Mouse (Mus musculus): ENCODE results near the gene Klhl32. TPM values are rescaled to one million over a fixed set of nuclear protein-coding genes. Genes with fewer than 3 reads are reported as not detected.

Gene Klhl32
- polyA plus RNA-seq, 1 experiment from 2014 or later: 10.5 TPM

- no peak overlapping the region for H3K4me3 ChIP-seq (ENCODE audit: low read depth, low read length)
- no peak overlapping the region for H3K27ac ChIP-seq (ENCODE audit: low read depth, low read length)
- DNase-seq (ENCODE audit: low spot score) (no peak), ATAC-seq (ENCODE audit: insufficient read depth, low FRiP score, low TSS enrichment) (no peak)
- H3K4me1 ChIP-seq (ENCODE audit: control insufficient read depth, insufficient read depth, low read length): no peaks in the 10 kb centered on the region
- H3K36me3 ChIP-seq (ENCODE audit: control insufficient read depth, insufficient read depth, low read length): no peaks in the 10 kb centered on the region; the same call in 1 of the 2 replicates
- no peaks in the 10 kb centered on the region for H3K27me3 ChIP-seq (ENCODE audit: control insufficient read depth, insufficient read depth, low read length)
- WGBS: 95% methylated on average over 2 of the region's 2 CpGs
- no peaks in the 10 kb centered on the region for H3K9me3 ChIP-seq (ENCODE audit: control insufficient read depth, low read length)
- no peak overlapping the region for H3K9ac ChIP-seq (ENCODE audit: low read length)
- no peak overlapping the region for H3K4me2 ChIP-seq (ENCODE audit: low read depth)
Measured at GRCm38 (mm10) chr4:24609564-24609963, 241.4 kb downstream of the Klhl32 start.

- no peak for DNase-seq (ENCODE audit: low spot score)
- Histone ChIP-seq H3K9ac (ENCODE audit: low read length) (no peak overlapping the region), H3K4me2 (ENCODE audit: low read depth) (no peak overlapping the region), H3K4me3 (ENCODE audit: low read depth, low read length) (no peak overlapping the region), H3K4me1 (ENCODE audit: control insufficient read depth, insufficient read depth, low read length) (no peaks in the 10 kb centered on the region), H3K36me3 (ENCODE audit: control insufficient read depth, insufficient read depth, low read length) (no peaks in the 10 kb centered on the region; the same call in 1 of the 2 replicates), H3K27ac (ENCODE audit: low read depth, low read length) (no peak overlapping the region), H3K27me3 (ENCODE audit: control insufficient read depth, insufficient read depth, low read length) (no peaks in the 10 kb centered on the region), H3K9me3 (ENCODE audit: control insufficient read depth, low read length) (no peaks in the 10 kb centered on the region)
- 84% methylated on average over 3 of the region's 3 CpGs for WGBS
- no peak for ATAC-seq (ENCODE audit: insufficient read depth, low FRiP score, low TSS enrichment)
Measured at GRCm38 (mm10) chr4:24609085-24609484, 241.8 kb downstream of the Klhl32 start.

- WGBS: 96% methylated on average over 6 of the region's 6 CpGs
- DNase-seq (ENCODE audit: low spot score): no peak
- no peaks in the 10 kb centered on the region for H3K4me1 ChIP-seq (ENCODE audit: control insufficient read depth, insufficient read depth, low read length)
- no peak overlapping the region for H3K4me2 ChIP-seq (ENCODE audit: low read depth)
- H3K36me3 ChIP-seq (ENCODE audit: control insufficient read depth, insufficient read depth, low read length): peaks cover 2% of the 10 kb centered on the region
- ATAC-seq (ENCODE audit: insufficient read depth, low FRiP score, low TSS enrichment): no peak
- H3K27ac ChIP-seq (ENCODE audit: low read depth, low read length): no peak overlapping the region
- H3K9ac ChIP-seq (ENCODE audit: low read length): no peak overlapping the region
- no peaks in the 10 kb centered on the region for H3K9me3 ChIP-seq (ENCODE audit: control insufficient read depth, low read length)
- H3K4me3 ChIP-seq (ENCODE audit: low read depth, low read length): no peak overlapping the region
- H3K27me3 ChIP-seq (ENCODE audit: control insufficient read depth, insufficient read depth, low read length): no peaks in the 10 kb centered on the region
Measured at GRCm38 (mm10) chr4:24601711-24602110, 249.2 kb downstream of the Klhl32 start.

GRCm38 (mm10) chr4:24598637-24599036 lies 252.3 kb downstream of the Klhl32 start:
- Histone ChIP-seq H3K9ac (ENCODE audit: low read length) (no peak overlapping the region), H3K9me3 (ENCODE audit: control insufficient read depth, low read length) (no peaks in the 10 kb centered on the region), H3K4me2 (ENCODE audit: low read depth) (no peak overlapping the region), H3K4me1 (ENCODE audit: control insufficient read depth, insufficient read depth, low read length) (no peaks in the 10 kb centered on the region), H3K36me3 (ENCODE audit: control insufficient read depth, insufficient read depth, low read length) (peaks cover 2% of the 10 kb centered on the region; the same call in 1 of the 2 replicates), H3K27ac (ENCODE audit: low read depth, low read length) (no peak overlapping the region), H3K4me3 (ENCODE audit: low read depth, low read length) (no peak overlapping the region), H3K27me3 (ENCODE audit: control insufficient read depth, insufficient read depth, low read length) (no peaks in the 10 kb centered on the region)
- 80% methylated on average over 1 of the region's 1 CpGs for WGBS
- DNase-seq (ENCODE audit: low spot score): no peak
- no peak for ATAC-seq (ENCODE audit: insufficient read depth, low FRiP score, low TSS enrichment)

GRCm38 (mm10) chr4:24596942-24597611 lies 253.8 kb downstream of the Klhl32 start:
- H3K36me3 ChIP-seq (ENCODE audit: control insufficient read depth, insufficient read depth, low read length): 0 out of 2 replicates have a peak, but pooled peaks cover 2% of the 10 kb centered on the region

GRCm38 (mm10) chr4:24594824-24595223 lies 256.1 kb downstream of the Klhl32 start:
- no peaks in the 10 kb centered on the region for H3K36me3 ChIP-seq (ENCODE audit: control insufficient read depth, insufficient read depth, low read length)
- no peaks in the 10 kb centered on the region for H3K9me3 ChIP-seq (ENCODE audit: control insufficient read depth, low read length)

More at GRCm38 (mm10) chr4:24596942-24597611, 253.8 kb downstream of the Klhl32 start:
- 88% methylated on average over 6 of the region's 6 CpGs for WGBS
- DNase-seq (ENCODE audit: low spot score) (no peak), ATAC-seq (ENCODE audit: insufficient read depth, low FRiP score, low TSS enrichment) (no peak)
- Histone ChIP-seq H3K4me2 (ENCODE audit: low read depth) (no peak overlapping the region), H3K9me3 (ENCODE audit: control insufficient read depth, low read length) (no peaks in the 10 kb centered on the region), H3K4me1 (ENCODE audit: control insufficient read depth, insufficient read depth, low read length) (no peaks in the 10 kb centered on the region), H3K4me3 (ENCODE audit: low read depth, low read length) (no peak overlapping the region), H3K27ac (ENCODE audit: low read depth, low read length) (no peak overlapping the region), H3K27me3 (ENCODE audit: control insufficient read depth, insufficient read depth, low read length) (no peaks in the 10 kb centered on the region), H3K9ac (ENCODE audit: low read length) (no peak overlapping the region)

GRCm38 (mm10) chr4:24583997-24584396 lies 266.9 kb downstream of the Klhl32 start:
- no peaks in the 10 kb centered on the region for H3K9me3 ChIP-seq (ENCODE audit: control insufficient read depth, low read length)
- no peak overlapping the region for H3K27ac ChIP-seq (ENCODE audit: low read depth, low read length)
- H3K9ac ChIP-seq (ENCODE audit: low read length): no peak overlapping the region
- H3K27me3 ChIP-seq (ENCODE audit: control insufficient read depth, insufficient read depth, low read length): no peaks in the 10 kb centered on the region
- no peaks in the 10 kb centered on the region for H3K4me1 ChIP-seq (ENCODE audit: control insufficient read depth, insufficient read depth, low read length)
- DNase-seq (ENCODE audit: low spot score) (no peak), ATAC-seq (ENCODE audit: insufficient read depth, low FRiP score, low TSS enrichment) (no peak)
- no peaks in the 10 kb centered on the region; the same call in 1 of the 2 replicates for H3K36me3 ChIP-seq (ENCODE audit: control insufficient read depth, insufficient read depth, low read length)
- no peak overlapping the region for H3K4me2 ChIP-seq (ENCODE audit: low read depth)
- WGBS: 96% methylated on average over 3 of the region's 3 CpGs
- no peak overlapping the region for H3K4me3 ChIP-seq (ENCODE audit: low read depth, low read length)

More at GRCm38 (mm10) chr4:24594824-24595223, 256.1 kb downstream of the Klhl32 start:
- H3K27ac ChIP-seq (ENCODE audit: low read depth, low read length): no peak overlapping the region
- no peaks in the 10 kb centered on the region for H3K4me1 ChIP-seq (ENCODE audit: control insufficient read depth, insufficient read depth, low read length)
- H3K27me3 ChIP-seq (ENCODE audit: control insufficient read depth, insufficient read depth, low read length): no peaks in the 10 kb centered on the region
- H3K9ac ChIP-seq (ENCODE audit: low read length): no peak overlapping the region
- no peak overlapping the region for H3K4me3 ChIP-seq (ENCODE audit: low read depth, low read length)
- no peak overlapping the region for H3K4me2 ChIP-seq (ENCODE audit: low read depth)
- ATAC-seq (ENCODE audit: insufficient read depth, low FRiP score, low TSS enrichment) (no peak), DNase-seq (ENCODE audit: low spot score) (no peak)

GRCm38 (mm10) chr4:24582295-24582694 lies 268.6 kb downstream of the Klhl32 start:
- ATAC-seq (ENCODE audit: insufficient read depth, low FRiP score, low TSS enrichment) (no peak), DNase-seq (ENCODE audit: low spot score) (no peak)
- Histone ChIP-seq H3K9ac (ENCODE audit: low read length) (no peak overlapping the region), H3K4me3 (ENCODE audit: low read depth, low read length) (no peak overlapping the region), H3K4me1 (ENCODE audit: control insufficient read depth, insufficient read depth, low read length) (no peaks in the 10 kb centered on the region), H3K9me3 (ENCODE audit: control insufficient read depth, low read length) (no peaks in the 10 kb centered on the region), H3K27me3 (ENCODE audit: control insufficient read depth, insufficient read depth, low read length) (no peaks in the 10 kb centered on the region), H3K36me3 (ENCODE audit: control insufficient read depth, insufficient read depth, low read length) (no peaks in the 10 kb centered on the region), H3K4me2 (ENCODE audit: low read depth) (no peak overlapping the region), H3K27ac (ENCODE audit: low read depth, low read length) (no peak overlapping the region)
- 86% methylated on average over 1 of the region's 1 CpGs for WGBS

- Histone ChIP-seq H3K4me3 (ENCODE audit: low read depth, low read length) (no peak overlapping the region), H3K9me3 (ENCODE audit: control insufficient read depth, low read length) (no peaks in the 10 kb centered on the region), H3K36me3 (ENCODE audit: control insufficient read depth, insufficient read depth, low read length) (no peaks in the 10 kb centered on the region), H3K27ac (ENCODE audit: low read depth, low read length) (no peak overlapping the region), H3K4me2 (ENCODE audit: low read depth) (no peak overlapping the region), H3K4me1 (ENCODE audit: control insufficient read depth, insufficient read depth, low read length) (no peaks in the 10 kb centered on the region), H3K9ac (ENCODE audit: low read length) (no peak overlapping the region), H3K27me3 (ENCODE audit: control insufficient read depth, insufficient read depth, low read length) (no peaks in the 10 kb centered on the region)
- 95% methylated on average over 5 of the region's 5 CpGs for WGBS
- no peak for DNase-seq (ENCODE audit: low spot score)
- no peak for ATAC-seq (ENCODE audit: insufficient read depth, low FRiP score, low TSS enrichment)
Measured at GRCm38 (mm10) chr4:24577594-24577993, 273.3 kb downstream of the Klhl32 start.
